Mouse (Mus musculus): ENCODE data around the gene Sdc3. TPM values are rescaled to one million over a fixed set of nuclear protein-coding genes. Genes with fewer than 3 reads are reported as not detected.

Gene Sdc3
- polyA plus RNA-seq, 2 experiments = 35.4 to 89.5 TPM

- H3K27ac ChIP-seq (replicated peaks; ENCODE audit: low read depth, low read length) = no peak overlapping the region
- no peaks in the 10 kb centered on the region for H3K9me3 ChIP-seq (ENCODE audit: control insufficient read depth, low read length)
- H3K4me3 ChIP-seq (replicated peaks; ENCODE audit: low read length) = no peak overlapping the region
- H3K9ac ChIP-seq (ENCODE audit: low read depth, low read length, severe bottlenecking) = no peak overlapping the region
- no peaks in the 10 kb centered on the region for H3K4me1 ChIP-seq (ENCODE audit: control insufficient read depth, insufficient read depth, low read length)
- 92% methylated on average over 7 of the region's 7 CpGs for WGBS
- TF ChIP-seq POLR2A (IDR thresholded peaks at IDR 0.05; ENCODE audit: borderline replicate concordance, extremely low read depth, insufficient read depth, insufficient read length) = no peak
- H3K4me2 ChIP-seq (replicated peaks; ENCODE audit: low read depth, low read length, severe bottlenecking) = no peak overlapping the region
- no peak for ATAC-seq (ENCODE audit: low FRiP score, low read depth)
- no peaks in the 10 kb centered on the region for H3K27me3 ChIP-seq (ENCODE audit: control insufficient read depth, insufficient read depth, low read length)
- peaks cover 96% of the 10 kb centered on the region for H3K36me3 ChIP-seq (ENCODE audit: control insufficient read depth, insufficient read depth, low read length)
- no peak for DNase-seq (ENCODE audit: low spot score)
Observed at GRCm38 (mm10) chr4:130765399-130766160, 26.8 kb upstream of the Sdc3 start.

- Histone ChIP-seq H3K4me1 (ENCODE audit: control insufficient read depth, insufficient read depth, low read length) (no peaks in the 10 kb centered on the region), H3K9ac (ENCODE audit: low read depth, low read length, severe bottlenecking) (no peak overlapping the region), H3K4me3 (replicated peaks; ENCODE audit: low read length) (no peak overlapping the region), H3K27me3 (ENCODE audit: control insufficient read depth, insufficient read depth, low read length) (no peaks in the 10 kb centered on the region), H3K9me3 (ENCODE audit: control insufficient read depth, low read length) (no peaks in the 10 kb centered on the region), H3K4me2 (replicated peaks; ENCODE audit: low read depth, low read length, severe bottlenecking) (no peak overlapping the region), H3K27ac (replicated peaks; ENCODE audit: low read depth, low read length) (no peak overlapping the region), H3K36me3 (ENCODE audit: control insufficient read depth, insufficient read depth, low read length) (peaks cover 96% of the 10 kb centered on the region)
- TF ChIP-seq POLR2A (IDR thresholded peaks at IDR 0.05; ENCODE audit: borderline replicate concordance, extremely low read depth, insufficient read depth, insufficient read length) = no peak
- no peak for DNase-seq (ENCODE audit: low spot score)
- 93% methylated on average over 1 of the region's 2 CpGs for WGBS
- no peak for ATAC-seq (ENCODE audit: low FRiP score, low read depth)
Observed at GRCm38 (mm10) chr4:130766387-130766786, 25.9 kb upstream of the Sdc3 start.

GRCm38 (mm10) chr4:130766926-130767325 lies 25.4 kb upstream of the Sdc3 start:
- Histone ChIP-seq H3K9me3 (ENCODE audit: control insufficient read depth, low read length) (no peaks in the 10 kb centered on the region), H3K36me3 (ENCODE audit: control insufficient read depth, insufficient read depth, low read length) (peaks cover 96% of the 10 kb centered on the region), H3K4me1 (ENCODE audit: control insufficient read depth, insufficient read depth, low read length) (no peaks in the 10 kb centered on the region), H3K9ac (ENCODE audit: low read depth, low read length, severe bottlenecking) (no peak overlapping the region), H3K4me3 (replicated peaks; ENCODE audit: low read length) (no peak overlapping the region), H3K27ac (replicated peaks; ENCODE audit: low read depth, low read length) (no peak overlapping the region), H3K4me2 (replicated peaks; ENCODE audit: low read depth, low read length, severe bottlenecking) (no peak overlapping the region), H3K27me3 (ENCODE audit: control insufficient read depth, insufficient read depth, low read length) (no peaks in the 10 kb centered on the region)
- DNase-seq (ENCODE audit: low spot score) (no peak), ATAC-seq (ENCODE audit: low FRiP score, low read depth) (no peak)
- TF ChIP-seq POLR2A (IDR thresholded peaks at IDR 0.05; ENCODE audit: borderline replicate concordance, extremely low read depth, insufficient read depth, insufficient read length) = no peak
- 85% methylated on average over 4 of the region's 4 CpGs for WGBS

GRCm38 (mm10) chr4:130773899-130774298 lies 18.4 kb upstream of the Sdc3 start:
- no peak overlapping the region for H3K4me3 ChIP-seq (replicated peaks; ENCODE audit: low read length)
- 91% methylated on average over 4 of the region's 4 CpGs for WGBS
- no peaks in the 10 kb centered on the region for H3K9me3 ChIP-seq (ENCODE audit: control insufficient read depth, low read length)
- no peaks in the 10 kb centered on the region for H3K4me1 ChIP-seq (ENCODE audit: control insufficient read depth, insufficient read depth, low read length)
- no peak overlapping the region for H3K9ac ChIP-seq (ENCODE audit: low read depth, low read length, severe bottlenecking)
- DNase-seq (ENCODE audit: low spot score) = no peak
- no peaks in the 10 kb centered on the region for H3K27me3 ChIP-seq (ENCODE audit: control insufficient read depth, insufficient read depth, low read length)
- H3K27ac ChIP-seq (replicated peaks; ENCODE audit: low read depth, low read length) = no peak overlapping the region
- TF ChIP-seq POLR2A (IDR thresholded peaks at IDR 0.05; ENCODE audit: borderline replicate concordance, extremely low read depth, insufficient read depth, insufficient read length) = no peak
- no peak for ATAC-seq (ENCODE audit: low FRiP score, low read depth)
- H3K4me2 ChIP-seq (replicated peaks; ENCODE audit: low read depth, low read length, severe bottlenecking) = no peak overlapping the region
- peaks cover 95% of the 10 kb centered on the region for H3K36me3 ChIP-seq (ENCODE audit: control insufficient read depth, insufficient read depth, low read length)

- H3K36me3 ChIP-seq (ENCODE audit: control insufficient read depth, insufficient read depth, low read length) = peaks cover 95% of the 10 kb centered on the region
- no peak for ATAC-seq (ENCODE audit: low FRiP score, low read depth)
- no peak for TF ChIP-seq POLR2A (IDR thresholded peaks at IDR 0.05; ENCODE audit: borderline replicate concordance, extremely low read depth, insufficient read depth, insufficient read length)
Observed at GRCm38 (mm10) chr4:130774822-130775221, 17.5 kb upstream of the Sdc3 start.

More at GRCm38 (mm10) chr4:130774822-130775221, 17.5 kb upstream of the Sdc3 start:
- Histone ChIP-seq H3K4me3 (replicated peaks; ENCODE audit: low read length) (no peak overlapping the region), H3K4me2 (replicated peaks; ENCODE audit: low read depth, low read length, severe bottlenecking) (no peak overlapping the region), H3K4me1 (ENCODE audit: control insufficient read depth, insufficient read depth, low read length) (no peaks in the 10 kb centered on the region), H3K9me3 (ENCODE audit: control insufficient read depth, low read length) (no peaks in the 10 kb centered on the region), H3K27ac (replicated peaks; ENCODE audit: low read depth, low read length) (no peak overlapping the region), H3K9ac (ENCODE audit: low read depth, low read length, severe bottlenecking) (no peak overlapping the region), H3K27me3 (ENCODE audit: control insufficient read depth, insufficient read depth, low read length) (no peaks in the 10 kb centered on the region)
- no peak for DNase-seq (ENCODE audit: low spot score)
- WGBS = 98% methylated on average over 4 of the region's 4 CpGs
